Mouse (Mus musculus): Measurements from ENCODE around the gene Lhx2. TPM values are rescaled to one million over a fixed set of nuclear protein-coding genes. Genes with fewer than 3 reads are reported as not detected.

Lhx2 gene
- polyA plus RNA-seq, 1 experiment: 82.4 TPM

- TF ChIP-seq POLR2A (IDR thresholded peaks at IDR 0.05; ENCODE audit: extremely low read depth, insufficient read depth, low read length): no peak
- no peak for TF ChIP-seq CTCF (IDR thresholded peaks at IDR 0.05; ENCODE audit: extremely low read depth, insufficient read depth, low read length)
- no peaks in the 10 kb centered on the region for H3K4me1 ChIP-seq (ENCODE audit: control insufficient read depth, insufficient read depth, low read length)
- no peak overlapping the region for H3K27ac ChIP-seq (ENCODE audit: insufficient read depth, low read length)
- no peak overlapping the region for H3K4me3 ChIP-seq (ENCODE audit: insufficient read depth, low read length)
These were observed 12.4 kb upstream of the Lhx2 start for GRCm38 (mm10) chr2:38326671-38327070.

- no peak overlapping the region for H3K27ac ChIP-seq (ENCODE audit: insufficient read depth, low read length)
- H3K4me1 ChIP-seq (ENCODE audit: control insufficient read depth, insufficient read depth, low read length): no peaks in the 10 kb centered on the region
- H3K4me3 ChIP-seq (ENCODE audit: insufficient read depth, low read length): no peak overlapping the region
- TF ChIP-seq CTCF (IDR thresholded peaks at IDR 0.05; ENCODE audit: extremely low read depth, insufficient read depth, low read length) (no peak), POLR2A (IDR thresholded peaks at IDR 0.05; ENCODE audit: extremely low read depth, insufficient read depth, low read length) (no peak)
These were observed 5.4 kb upstream of the Lhx2 start for GRCm38 (mm10) chr2:38333586-38334119.

- Histone ChIP-seq H3K27ac (ENCODE audit: insufficient read depth, low read length) (no peak overlapping the region), H3K4me3 (ENCODE audit: insufficient read depth, low read length) (no peak overlapping the region)
- TF ChIP-seq POLR2A (IDR thresholded peaks at IDR 0.05; ENCODE audit: extremely low read depth, insufficient read depth, low read length) (no peak), CTCF (IDR thresholded peaks at IDR 0.05; ENCODE audit: extremely low read depth, insufficient read depth, low read length) (no peak)
These were observed 2.5 kb upstream of the Lhx2 start for GRCm38 (mm10) chr2:38336606-38337005.

GRCm38 (mm10) chr2:38337091-38337640 lies 1.9 kb upstream of the Lhx2 start:
- TF ChIP-seq CTCF (IDR thresholded peaks at IDR 0.05; ENCODE audit: extremely low read depth, insufficient read depth, low read length) (no peak), POLR2A (IDR thresholded peaks at IDR 0.05; ENCODE audit: extremely low read depth, insufficient read depth, low read length) (no peak)
- H3K4me3 ChIP-seq (ENCODE audit: insufficient read depth, low read length): no peak overlapping the region
- H3K4me1 ChIP-seq (ENCODE audit: control insufficient read depth, insufficient read depth, low read length): no peaks in the 10 kb centered on the region
- no peak overlapping the region for H3K27ac ChIP-seq (ENCODE audit: insufficient read depth, low read length)

More at GRCm38 (mm10) chr2:38336606-38337005, 2.5 kb upstream of the Lhx2 start:
- no peaks in the 10 kb centered on the region for H3K4me1 ChIP-seq (ENCODE audit: control insufficient read depth, insufficient read depth, low read length)

- Histone ChIP-seq H3K4me3 (ENCODE audit: insufficient read depth, low read length) (no peak overlapping the region), H3K27ac (ENCODE audit: insufficient read depth, low read length) (no peak overlapping the region), H3K4me1 (ENCODE audit: control insufficient read depth, insufficient read depth, low read length) (no peaks in the 10 kb centered on the region)
- no peak for TF ChIP-seq CTCF (IDR thresholded peaks at IDR 0.05; ENCODE audit: extremely low read depth, insufficient read depth, low read length)
- no peak for TF ChIP-seq POLR2A (IDR thresholded peaks at IDR 0.05; ENCODE audit: extremely low read depth, insufficient read depth, low read length)
These were observed 1.4 kb upstream of the Lhx2 start for GRCm38 (mm10) chr2:38337681-38338080.

GRCm38 (mm10) chr2:38338348-38338932 lies 641 bp upstream of the Lhx2 start:
- Histone ChIP-seq H3K27ac (ENCODE audit: insufficient read depth, low read length) (no peak overlapping the region), H3K4me1 (ENCODE audit: control insufficient read depth, insufficient read depth, low read length) (no peaks in the 10 kb centered on the region), H3K4me3 (ENCODE audit: insufficient read depth, low read length) (peak overlapping the region; percentile 76; the same call in 1 of the 2 replicates)
- no peak for TF ChIP-seq POLR2A (IDR thresholded peaks at IDR 0.05; ENCODE audit: extremely low read depth, insufficient read depth, low read length)
- no peak for TF ChIP-seq CTCF (IDR thresholded peaks at IDR 0.05; ENCODE audit: extremely low read depth, insufficient read depth, low read length)

GRCm38 (mm10) chr2:38339910-38340625 lies 987 bp downstream of the Lhx2 start:
- H3K27ac ChIP-seq (ENCODE audit: insufficient read depth, low read length): no peak overlapping the region
- TF ChIP-seq CTCF (IDR thresholded peaks at IDR 0.05; ENCODE audit: extremely low read depth, insufficient read depth, low read length): no peak
- TF ChIP-seq POLR2A (IDR thresholded peaks at IDR 0.05; ENCODE audit: extremely low read depth, insufficient read depth, low read length): no peak
- H3K4me1 ChIP-seq (ENCODE audit: control insufficient read depth, insufficient read depth, low read length): no peaks in the 10 kb centered on the region
- peak overlapping the region; percentile 76 for H3K4me3 ChIP-seq (ENCODE audit: insufficient read depth, low read length)

- Histone ChIP-seq H3K4me1 (ENCODE audit: control insufficient read depth, insufficient read depth, low read length) (no peaks in the 10 kb centered on the region), H3K27ac (ENCODE audit: insufficient read depth, low read length) (no peak overlapping the region), H3K4me3 (ENCODE audit: insufficient read depth, low read length) (peak overlapping the region; percentile 76)
- TF ChIP-seq POLR2A (IDR thresholded peaks at IDR 0.05; ENCODE audit: extremely low read depth, insufficient read depth, low read length) (no peak), CTCF (IDR thresholded peaks at IDR 0.05; ENCODE audit: extremely low read depth, insufficient read depth, low read length) (no peak)
These were observed 1.6 kb downstream of the Lhx2 start for GRCm38 (mm10) chr2:38340626-38341200.

- H3K4me1 ChIP-seq (ENCODE audit: control insufficient read depth, insufficient read depth, low read length): no peaks in the 10 kb centered on the region; the same call in 1 of the 2 replicates
- TF ChIP-seq POLR2A (IDR thresholded peaks at IDR 0.05; ENCODE audit: extremely low read depth, insufficient read depth, low read length) (no peak), CTCF (IDR thresholded peaks at IDR 0.05; ENCODE audit: extremely low read depth, insufficient read depth, low read length) (no peak)
- no peak overlapping the region for H3K27ac ChIP-seq (ENCODE audit: insufficient read depth, low read length)
- no peak overlapping the region for H3K4me3 ChIP-seq (ENCODE audit: insufficient read depth, low read length)
These were observed 4.5 kb downstream of the Lhx2 start for GRCm38 (mm10) chr2:38343573-38343972.
